Mouse (Mus musculus): ENCODE data around the gene Chst2. TPM values are rescaled to one million over a fixed set of nuclear protein-coding genes. Genes with fewer than 3 reads are reported as not detected.

Gene Chst2
- polyA plus RNA-seq (2012; fragmentation: generic; extraction: Trizol), result 10 to 100 TPM in 1 of 2 experiments, 1 to 10 TPM in 1; 1.1 to 14.4 TPM

DNA sequence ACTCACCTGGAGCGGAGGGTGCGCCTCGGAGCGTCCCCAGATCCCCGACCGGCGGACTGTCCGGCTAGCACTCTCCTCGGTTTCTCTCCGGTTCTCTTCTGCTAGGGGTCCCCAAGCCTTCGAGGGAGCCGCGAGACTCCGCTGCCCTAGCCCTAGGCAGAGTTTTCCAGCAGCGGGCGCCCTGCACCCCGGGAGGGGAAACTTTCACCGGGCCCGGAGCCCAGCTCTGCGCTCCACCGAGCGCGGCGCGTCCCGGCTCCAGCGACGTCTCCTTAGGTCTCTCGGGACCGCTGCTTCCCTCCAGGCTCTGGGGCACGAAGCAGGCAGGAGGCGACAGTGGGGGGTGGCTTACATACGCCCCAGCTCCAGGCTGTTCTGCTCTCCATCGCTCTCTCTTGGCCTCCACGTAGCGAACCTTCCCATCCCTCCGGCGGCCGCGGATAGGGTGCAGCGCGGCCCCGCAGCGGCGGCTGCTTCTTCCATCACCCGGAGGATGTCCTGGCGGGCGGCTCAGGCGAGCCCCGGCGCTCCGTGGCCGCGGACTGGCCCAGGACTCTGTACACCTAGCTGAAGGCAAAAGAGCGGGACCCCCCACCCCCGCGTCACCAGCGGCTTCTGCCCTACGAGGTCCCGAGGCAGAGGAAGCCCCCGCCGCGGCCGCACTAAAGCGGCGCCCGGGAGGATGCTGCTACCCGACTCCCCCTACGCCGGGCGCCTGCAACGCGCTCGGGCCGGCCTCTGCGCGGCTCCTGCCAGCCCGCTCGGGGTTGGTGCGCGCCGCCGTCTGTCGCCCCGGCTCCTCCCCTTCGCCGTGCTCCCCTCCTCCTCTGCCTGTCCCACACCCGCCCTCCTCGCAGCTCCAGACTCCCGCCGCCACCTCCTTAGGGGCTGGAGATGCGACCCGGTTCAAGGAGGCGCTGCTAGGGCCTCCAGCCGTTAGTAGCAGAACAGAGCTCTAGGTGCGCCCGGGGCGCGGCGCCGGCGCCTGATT is at the start of gene Chst2:
Chst2 (minus strand) TSS at position 152 of the 991 bp plus-strand sequence.

Other genes with a start within 250 kb of the Chst2 start
- 1 to 10 TPM; 1.4 to 5.5 TPM for gene U2surp, start 105.3 kb upstream of the Chst2 start, polyA plus RNA-seq (2012; fragmentation: generic; extraction: Trizol)
- not detected for gene Paqr9, start 152.9 kb upstream of the Chst2 start, polyA plus RNA-seq (2012; fragmentation: generic; extraction: Trizol)
- 10 to 100 TPM in 1 of 2 experiments, 1 to 10 TPM in 1; 1.2 to 12.8 TPM for gene Pcolce2, start 230.9 kb upstream of the Chst2 start, polyA plus RNA-seq (2012; fragmentation: generic; extraction: Trizol)